Mouse (Mus musculus): ENCODE data around the gene Mpp3. TPM values are rescaled to one million over a fixed set of nuclear protein-coding genes. Genes with fewer than 3 reads are reported as not detected.
"Not testable (repeated sequence)": the region's sequence is repeated elsewhere in the genome, so short reads cannot be mapped to it uniquely, and the experiment has no call there.

Mpp3 gene
- polyA plus RNA-seq, 1 experiment from 2014 or later, result 62.9 TPM

- H3K27me3 ChIP-seq (replicated peaks), result no peaks in the 10 kb centered on the region
- H3K9ac ChIP-seq, result no peak overlapping the region
- no peak overlapping the region for H3K4me2 ChIP-seq
- H3K27ac ChIP-seq, result no peak overlapping the region
- no peaks in the 10 kb centered on the region for H3K9me3 ChIP-seq
- H3K4me3 ChIP-seq, result no peak overlapping the region
- WGBS, result 49% methylated on average over 9 of the region's 9 CpGs
- no peak for ATAC-seq (replicated peaks)
- no peaks in the 10 kb centered on the region; the same call in 1 of the 2 replicates for H3K4me1 ChIP-seq
- peaks cover 30% of the 10 kb centered on the region for H3K36me3 ChIP-seq (replicated peaks)
Measured at GRCm38 (mm10) chr11:102006271-102006670, 22.0 kb downstream of the Mpp3 start.

- peaks cover 23% of the 10 kb centered on the region for H3K36me3 ChIP-seq (replicated peaks)
- no peak overlapping the region for H3K4me3 ChIP-seq
- no peak for ATAC-seq (replicated peaks)
- no peak overlapping the region for H3K4me2 ChIP-seq
- no peak overlapping the region for H3K9ac ChIP-seq
- H3K27me3 ChIP-seq (replicated peaks), result no peaks in the 10 kb centered on the region
- no peaks in the 10 kb centered on the region for H3K9me3 ChIP-seq
- H3K4me1 ChIP-seq, result no peaks in the 10 kb centered on the region
- WGBS, result 92% methylated on average over 8 of the region's 8 CpGs
- no peak overlapping the region for H3K27ac ChIP-seq
Measured at GRCm38 (mm10) chr11:102004251-102004650, 24.0 kb downstream of the Mpp3 start.

- Histone ChIP-seq H3K36me3 (replicated peaks) (peaks cover 2% of the 10 kb centered on the region; the same call in 1 of the 2 replicates), H3K4me3 (no peak overlapping the region), H3K27me3 (replicated peaks) (no peaks in the 10 kb centered on the region), H3K4me1 (no peaks in the 10 kb centered on the region), H3K4me2 (no peak overlapping the region), H3K27ac (no peak overlapping the region), H3K9me3 (no peaks in the 10 kb centered on the region), H3K9ac (no peak overlapping the region)
- no peak for ATAC-seq (replicated peaks)
- WGBS, result 59% methylated on average over 4 of the region's 4 CpGs
Measured at GRCm38 (mm10) chr11:101999466-101999865, 28.8 kb downstream of the Mpp3 start.

GRCm38 (mm10) chr11:101998258-101998657, 30.0 kb downstream of the Mpp3 start:
- H3K36me3 ChIP-seq (replicated peaks), result no peaks in the 10 kb centered on the region; the same call in 1 of the 2 replicates
- no peak for ATAC-seq (replicated peaks)
- no peak overlapping the region for H3K4me3 ChIP-seq
- no peaks in the 10 kb centered on the region for H3K27me3 ChIP-seq (replicated peaks)
- H3K9ac ChIP-seq, result no peak overlapping the region
- no peak overlapping the region for H3K4me2 ChIP-seq
- no peaks in the 10 kb centered on the region for H3K4me1 ChIP-seq
- H3K9me3 ChIP-seq, result no peaks in the 10 kb centered on the region
- WGBS, result 56% methylated on average over 5 of the region's 5 CpGs
- H3K27ac ChIP-seq, result no peak overlapping the region

- WGBS, result 94% methylated on average over 7 of the region's 7 CpGs
Measured at GRCm38 (mm10) chr11:101995938-101996337, 32.3 kb downstream of the Mpp3 start.

GRCm38 (mm10) chr11:101994100-101994499, 34.2 kb downstream of the Mpp3 start:
- no peak overlapping the region for H3K9ac ChIP-seq
- 84% methylated on average over 8 of the region's 8 CpGs for WGBS
- H3K9me3 ChIP-seq, result no peaks in the 10 kb centered on the region

More at GRCm38 (mm10) chr11:101995938-101996337, 32.3 kb downstream of the Mpp3 start:
- ATAC-seq (replicated peaks), result no peak
- no peak overlapping the region for H3K9ac ChIP-seq
- no peaks in the 10 kb centered on the region for H3K27me3 ChIP-seq (replicated peaks)
- no peak overlapping the region for H3K4me3 ChIP-seq
- H3K27ac ChIP-seq, result no peak overlapping the region
- no peaks in the 10 kb centered on the region for H3K4me1 ChIP-seq
- no peaks in the 10 kb centered on the region; the same call in 1 of the 2 replicates for H3K36me3 ChIP-seq (replicated peaks)
- no peak overlapping the region for H3K4me2 ChIP-seq
- H3K9me3 ChIP-seq, result no peaks in the 10 kb centered on the region

GRCm38 (mm10) chr11:101992411-101992810, 35.9 kb downstream of the Mpp3 start:
- Histone ChIP-seq H3K27ac (no peak overlapping the region), H3K4me1 (no peaks in the 10 kb centered on the region), H3K4me2 (no peak overlapping the region), H3K27me3 (replicated peaks) (no peaks in the 10 kb centered on the region), H3K4me3 (no peak overlapping the region), H3K9ac (no peak overlapping the region), H3K9me3 (no peaks in the 10 kb centered on the region), H3K36me3 (replicated peaks) (no peaks in the 10 kb centered on the region)
- 93% methylated on average over 7 of the region's 7 CpGs for WGBS
- no peak for ATAC-seq (replicated peaks)

More at GRCm38 (mm10) chr11:101994100-101994499, 34.2 kb downstream of the Mpp3 start:
- no peak for ATAC-seq (replicated peaks)
- Histone ChIP-seq H3K4me3 (no peak overlapping the region), H3K27ac (no peak overlapping the region), H3K27me3 (replicated peaks) (no peaks in the 10 kb centered on the region), H3K4me2 (no peak overlapping the region), H3K36me3 (replicated peaks) (no peaks in the 10 kb centered on the region), H3K4me1 (no peaks in the 10 kb centered on the region)

GRCm38 (mm10) chr11:101991813-101992212, 36.4 kb downstream of the Mpp3 start:
- no peak overlapping the region for H3K4me2 ChIP-seq
- no peak overlapping the region for H3K4me3 ChIP-seq
- no peaks in the 10 kb centered on the region for H3K9me3 ChIP-seq
- no peaks in the 10 kb centered on the region for H3K36me3 ChIP-seq (replicated peaks)
- no peaks in the 10 kb centered on the region for H3K27me3 ChIP-seq (replicated peaks)
- WGBS, result 86% methylated on average over 3 of the region's 3 CpGs
- H3K4me1 ChIP-seq, result no peaks in the 10 kb centered on the region
- ATAC-seq (replicated peaks), result no peak
- no peak overlapping the region for H3K27ac ChIP-seq
- H3K9ac ChIP-seq, result no peak overlapping the region

- Histone ChIP-seq H3K27ac (no peak overlapping the region), H3K9me3 (no peaks in the 10 kb centered on the region), H3K36me3 (replicated peaks) (no peaks in the 10 kb centered on the region), H3K4me1 (no peaks in the 10 kb centered on the region), H3K4me3 (no peak overlapping the region), H3K27me3 (replicated peaks) (0 out of 2 replicates have a peak, but pooled peaks cover under 1% of the 10 kb centered on the region), H3K9ac (no peak overlapping the region), H3K4me2 (no peak overlapping the region)
- 88% methylated on average over 3 of the region's 3 CpGs for WGBS
- ATAC-seq (replicated peaks), result no peak
Measured at GRCm38 (mm10) chr11:101990244-101990643, 38.0 kb downstream of the Mpp3 start.

- ATAC-seq (replicated peaks), result no peak
- Histone ChIP-seq H3K4me1 (peaks cover 20% of the 10 kb centered on the region; the same call in 1 of the 2 replicates), H3K9me3 (no peaks in the 10 kb centered on the region), H3K36me3 (replicated peaks) (no peaks in the 10 kb centered on the region), H3K27me3 (replicated peaks) (0 out of 2 replicates have a peak, but pooled peaks cover 4% of the 10 kb centered on the region), H3K27ac (no peak within 1 kb of the TSS), H3K4me3 (no peak within 1 kb of the TSS), H3K4me2 (no peak within 1 kb of the TSS), H3K9ac (no peak within 1 kb of the TSS)
- WGBS, result 79% methylated on average over 3 of the region's 3 CpGs
Measured at GRCm38 (mm10) chr11:101986913-101987312, 41.3 kb downstream of the Mpp3 start, which contains the start of gene Dusp3. TSS of gene Dusp3 (minus strand) at chr11:101987013.

- H3K36me3 ChIP-seq (replicated peaks), result no peaks in the 10 kb centered on the region
- no peaks in the 10 kb centered on the region for H3K9me3 ChIP-seq
- H3K27me3 ChIP-seq (replicated peaks), result 0 out of 2 replicates have a peak, but pooled peaks cover 4% of the 10 kb centered on the region
- ATAC-seq (replicated peaks), result no peak
- no peak overlapping the region for H3K27ac ChIP-seq
- H3K4me1 ChIP-seq, result peaks cover 20% of the 10 kb centered on the region; the same call in 1 of the 2 replicates
- no peak overlapping the region for H3K4me2 ChIP-seq
- 5% methylated on average over 10 of the region's 10 CpGs for WGBS
- H3K4me3 ChIP-seq, result no peak overlapping the region
- no peak overlapping the region for H3K9ac ChIP-seq
Measured at GRCm38 (mm10) chr11:101985990-101986389, 42.3 kb downstream of the Mpp3 start.

- not testable (repeated sequence) for H3K27me3 ChIP-seq (replicated peaks); H3K27ac ChIP-seq; H3K4me2 ChIP-seq; ATAC-seq (replicated peaks); H3K36me3 ChIP-seq (replicated peaks); H3K9ac ChIP-seq; H3K9me3 ChIP-seq; H3K4me3 ChIP-seq
- 65% methylated on average over 6 of the region's 6 CpGs for WGBS
- H3K4me1 ChIP-seq, result peaks cover 20% of the 10 kb centered on the region; the same call in 1 of the 2 replicates
Measured at GRCm38 (mm10) chr11:101985450-101985849, 42.8 kb downstream of the Mpp3 start.

Data from midbrain, embryonic 15.5 days (tissue).